Mouse (Mus musculus) ES-Bruce4 (cell line): Measurements from ENCODE around the gene Frmd4b. TPM values are rescaled to one million over a fixed set of nuclear protein-coding genes. Genes with fewer than 3 reads are reported as not detected.

Experiments
- H3K27ac ChIP-seq: 2 replicates; pipeline ENCODE4 v1.5.1; 2012; ENCODE audit warnings: low read length, inconsistent platforms; ENCODE audit not compliant: insufficient read depth
- H3K27me3 ChIP-seq: 2 replicates; pipeline ENCODE4 v1.6.1; 2012; ENCODE audit warnings: mild to moderate bottlenecking, low read length, inconsistent platforms; ENCODE audit not compliant: control insufficient read depth, poor library complexity, insufficient read depth, severe bottlenecking
- H3K36me3 ChIP-seq: 2 replicates; pipeline ENCODE4 v1.6.1; 2012; ENCODE audit warnings: inconsistent platforms, mild to moderate bottlenecking, low read length, moderate library complexity; ENCODE audit not compliant: control insufficient read depth, poor library complexity, insufficient read depth, severe bottlenecking
- H3K4me1 ChIP-seq: one replicate; pipeline ENCODE4 v1.8.1; 2011; ENCODE audit warnings: low read length; ENCODE audit not compliant: control insufficient read depth, insufficient read depth
- H3K4me3 ChIP-seq: 2 replicates; pipeline ENCODE4 v1.5.1; 2011; ENCODE audit warnings: low read depth, mild to moderate bottlenecking, low read length
- H3K9ac ChIP-seq: 2 replicates; pipeline ENCODE4 v1.6.1; 2012; ENCODE audit warnings: low read depth, mild to moderate bottlenecking, inconsistent platforms; ENCODE audit not compliant: poor library complexity, severe bottlenecking
- H3K9me3 ChIP-seq: replicated peaks from 2 replicates; pipeline ENCODE4 v1.6.1; 2012; ENCODE audit warnings: mild to moderate bottlenecking, low read length, inconsistent platforms; ENCODE audit not compliant: control insufficient read depth, poor library complexity, insufficient read depth, severe bottlenecking
- CTCF ChIP-seq: IDR thresholded peaks from one replicate; pipeline ENCODE4 v1.8.1; 2011; ENCODE audit warnings: low read depth, low read length
- EP300 ChIP-seq: IDR thresholded peaks from 2 replicates; pipeline ENCODE4 v1.6.1; 2011; ENCODE audit warnings: low read depth, low read length; ENCODE audit not compliant: insufficient read depth
- POLR2A ChIP-seq: IDR thresholded peaks from one replicate; pipeline ENCODE4 v1.8.1; 2011; ENCODE audit warnings: low read length; ENCODE audit not compliant: insufficient read depth
- polyA plus RNA-seq: library from polyadenylated mRNA; stranded (reverse); fragments of >200 nt; gene quantifications from 2 replicates; pipeline ENCODE4 v1.2.4, GENCODE M21; 2011; ENCODE audit warnings: low read depth; ENCODE audit not compliant: missing spikeins, insufficient read depth, insufficient read length

Frmd4b gene
- polyA plus RNA-seq, 1 experiment = 27.8 TPM

GRCm38 (mm10) chr6:97293667-97294569 lies 323.4 kb downstream of the Frmd4b start:
- H3K4me1 ChIP-seq = no peaks in the 10 kb centered on the region
- H3K4me3 ChIP-seq = no peak overlapping the region
- H3K27me3 ChIP-seq = no peaks in the 10 kb centered on the region
- TF ChIP-seq POLR2A (no peak), CTCF (no peak)
- H3K27ac ChIP-seq = no peak overlapping the region
- no peak overlapping the region for H3K9ac ChIP-seq
- H3K36me3 ChIP-seq = no peaks in the 10 kb centered on the region
- no peaks in the 10 kb centered on the region for H3K9me3 ChIP-seq

DNA sequence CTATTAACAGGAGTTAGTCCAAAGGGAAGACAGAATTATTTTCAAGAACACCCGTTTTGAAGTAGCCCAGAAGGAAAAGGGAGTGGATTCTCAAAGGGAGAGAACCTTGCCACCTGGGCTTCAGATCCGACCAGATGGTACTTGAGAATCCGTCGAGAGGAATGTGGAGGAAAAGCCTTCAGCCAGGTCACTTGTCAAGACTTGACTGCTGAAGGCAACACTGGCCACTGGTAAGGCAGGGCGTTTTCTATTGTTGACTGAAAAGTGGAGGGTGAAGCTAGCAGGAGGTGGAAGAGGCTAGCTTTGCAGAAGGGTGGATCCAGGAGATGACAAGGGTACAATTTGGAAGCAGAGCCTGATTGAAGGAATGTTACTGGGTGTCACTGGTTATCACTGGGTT lies 324.4 kb downstream of the Frmd4b start:
- Histone ChIP-seq H3K36me3 (no peaks in the 10 kb centered on the region), H3K4me3 (no peak overlapping the region)

GRCm38 (mm10) chr6:97292096-97292495 lies 325.2 kb downstream of the Frmd4b start:
- Histone ChIP-seq H3K9me3 (no peaks in the 10 kb centered on the region), H3K36me3 (no peaks in the 10 kb centered on the region), H3K4me3 (no peak overlapping the region), H3K4me1 (no peaks in the 10 kb centered on the region), H3K27ac (no peak overlapping the region), H3K27me3 (no peaks in the 10 kb centered on the region), H3K9ac (no peak overlapping the region)
- no peak for TF ChIP-seq POLR2A
- no peak for TF ChIP-seq CTCF
- no peak for TF ChIP-seq EP300

More for the DNA sequence above, 324.4 kb downstream of the Frmd4b start:
- Histone ChIP-seq H3K27ac (no peak overlapping the region), H3K9ac (no peak overlapping the region), H3K27me3 (no peaks in the 10 kb centered on the region), H3K9me3 (no peaks in the 10 kb centered on the region), H3K4me1 (no peaks in the 10 kb centered on the region)
- TF ChIP-seq CTCF = no peak
- TF ChIP-seq POLR2A = no peak
- TF ChIP-seq EP300 = no peak

GRCm38 (mm10) chr6:97291159-97291908 lies 326.0 kb downstream of the Frmd4b start:
- H3K4me1 ChIP-seq = no peaks in the 10 kb centered on the region
- TF ChIP-seq EP300 (no peak), POLR2A (no peak), CTCF (no peak)
- no peaks in the 10 kb centered on the region for H3K36me3 ChIP-seq
- no peaks in the 10 kb centered on the region for H3K9me3 ChIP-seq
- no peaks in the 10 kb centered on the region for H3K27me3 ChIP-seq
- no peak overlapping the region for H3K9ac ChIP-seq
- H3K27ac ChIP-seq = no peak overlapping the region
- H3K4me3 ChIP-seq = no peak overlapping the region

GRCm38 (mm10) chr6:97290687-97291086 lies 326.7 kb downstream of the Frmd4b start:
- Histone ChIP-seq H3K27ac (no peak overlapping the region), H3K4me1 (no peaks in the 10 kb centered on the region), H3K9me3 (no peaks in the 10 kb centered on the region), H3K9ac (no peak overlapping the region), H3K27me3 (no peaks in the 10 kb centered on the region), H3K4me3 (no peak overlapping the region), H3K36me3 (no peaks in the 10 kb centered on the region)
- TF ChIP-seq CTCF (no peak), EP300 (no peak), POLR2A (no peak)

- Histone ChIP-seq H3K27ac (no peak overlapping the region), H3K9ac (no peak overlapping the region), H3K4me1 (no peaks in the 10 kb centered on the region), H3K27me3 (no peaks in the 10 kb centered on the region), H3K4me3 (no peak overlapping the region), H3K36me3 (no peaks in the 10 kb centered on the region), H3K9me3 (no peaks in the 10 kb centered on the region)
- TF ChIP-seq EP300 (no peak), CTCF (no peak)
Measured at GRCm38 (mm10) chr6:97289838-97290237, 327.5 kb downstream of the Frmd4b start.
